Mouse (Mus musculus): ENCODE measurements at regions not wholly inside any gene's neighbourhood (a gene's known extent, or its start where the extent isn't known, plus 50 kb on each side); places are given as distances from the start of the nearest gene placed in this dataset.
"Not testable (repeated sequence)": the region's sequence is repeated elsewhere in the genome, so short reads cannot be mapped to it uniquely, and the experiment has no call there.

DNA sequence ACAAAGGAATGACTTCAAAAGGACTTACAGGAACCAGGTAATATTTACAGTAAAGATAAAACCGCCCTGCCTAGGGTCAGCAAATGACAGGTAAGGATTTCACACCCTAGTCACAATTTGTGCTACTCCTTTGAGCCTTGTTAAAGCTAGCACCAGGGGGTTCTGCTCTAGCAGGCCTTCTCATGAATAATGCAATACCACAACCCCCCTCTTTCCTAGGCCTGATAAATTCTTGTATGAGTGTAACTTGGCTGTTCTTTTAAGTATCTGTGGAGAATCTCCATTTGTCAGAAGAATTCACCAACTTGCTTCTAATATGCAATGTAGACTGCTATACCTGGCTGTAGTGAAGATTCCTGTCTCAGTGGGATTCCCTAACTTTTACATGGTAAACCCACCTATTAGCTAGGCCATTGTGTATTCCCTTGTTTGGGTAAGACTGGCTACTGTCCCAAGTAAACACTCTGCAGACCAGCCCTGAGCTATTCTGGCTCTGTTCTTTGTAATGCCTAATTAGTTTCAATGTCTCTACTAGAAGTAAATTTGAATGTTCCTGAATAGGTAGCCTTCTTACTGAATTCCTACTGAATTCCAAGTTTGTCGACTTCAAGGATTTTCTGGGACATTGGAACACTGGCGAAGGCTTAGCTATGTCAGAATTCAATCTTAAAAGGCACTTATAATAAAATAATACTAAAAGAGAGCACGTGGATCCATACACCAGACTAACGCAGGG, 543.4 kb upstream of the Rgmb start:
- H3K4me1 ChIP-seq; H3K9me3 ChIP-seq (replicated peaks); H3K27me3 ChIP-seq; H3K4me3 ChIP-seq; H3K4me2 ChIP-seq (replicated peaks); H3K36me3 ChIP-seq; H3K27ac ChIP-seq; H3K9ac ChIP-seq; ATAC-seq (ENCODE audit: low FRiP score): not testable (repeated sequence)
- 72% methylated on average over 5 of the region's 5 CpGs for WGBS

DNA sequence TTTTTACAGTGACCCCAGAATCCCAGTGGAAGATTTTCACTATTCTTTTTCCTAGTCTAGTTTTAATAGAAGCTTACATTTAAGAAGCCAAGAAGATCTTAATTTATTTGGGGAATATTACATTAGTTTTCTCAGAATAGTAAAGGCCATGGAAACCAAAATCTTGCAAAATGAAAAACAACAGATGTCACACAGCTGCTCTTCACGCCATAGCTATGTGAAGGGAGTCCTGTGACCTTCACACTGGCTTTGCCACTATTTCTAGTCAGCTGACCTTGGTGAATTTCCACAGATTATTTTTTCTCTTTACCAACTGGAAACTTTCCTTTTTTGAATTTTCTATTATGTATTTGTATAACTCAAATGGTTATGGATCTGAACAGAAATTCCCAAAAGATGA, 542.1 kb upstream of the Rgmb start:
- H3K9ac ChIP-seq = no peak overlapping the region
- H3K27ac ChIP-seq = no peak overlapping the region
- no peak for ATAC-seq (ENCODE audit: low FRiP score)
- H3K4me1 ChIP-seq = no peaks in the 10 kb centered on the region
- H3K27me3 ChIP-seq = no peaks in the 10 kb centered on the region
- no peak overlapping the region for H3K4me2 ChIP-seq (replicated peaks)
- H3K36me3 ChIP-seq = no peaks in the 10 kb centered on the region
- H3K4me3 ChIP-seq = no peak overlapping the region
- 0 out of 2 replicates have a peak, but pooled peaks cover 3% of the 10 kb centered on the region for H3K9me3 ChIP-seq (replicated peaks)
- WGBS = 89% methylated on average over 1 of the region's 1 CpGs

DNA sequence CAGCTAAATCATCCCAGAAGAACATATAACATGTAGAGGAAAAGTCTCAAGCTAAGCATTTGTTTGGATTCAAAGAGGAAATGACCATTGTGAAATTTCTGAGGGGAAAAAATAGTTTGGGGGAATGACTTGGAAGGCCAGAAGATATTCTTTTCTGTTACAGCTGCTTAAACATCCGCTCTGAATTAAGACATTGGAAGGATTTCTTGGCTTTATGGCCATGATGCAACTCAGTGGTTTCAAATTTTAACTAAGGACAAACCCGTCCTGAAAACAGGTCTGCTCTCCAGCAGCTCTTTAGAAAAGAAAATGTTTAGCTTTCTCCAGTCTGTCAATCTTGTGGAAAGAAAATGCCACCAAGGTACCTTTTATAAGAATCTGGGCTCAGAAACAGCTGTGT, 513.2 kb upstream of the Rgmb start:
- Histone ChIP-seq H3K9me3 (replicated peaks) (no peaks in the 10 kb centered on the region), H3K36me3 (no peaks in the 10 kb centered on the region), H3K27ac (no peak overlapping the region), H3K4me2 (replicated peaks) (no peak overlapping the region), H3K9ac (no peak overlapping the region), H3K27me3 (no peaks in the 10 kb centered on the region), H3K4me1 (no peaks in the 10 kb centered on the region), H3K4me3 (no peak overlapping the region)
- 58% methylated on average over 2 of the region's 2 CpGs for WGBS
- no peak for ATAC-seq (ENCODE audit: low FRiP score)

DNA sequence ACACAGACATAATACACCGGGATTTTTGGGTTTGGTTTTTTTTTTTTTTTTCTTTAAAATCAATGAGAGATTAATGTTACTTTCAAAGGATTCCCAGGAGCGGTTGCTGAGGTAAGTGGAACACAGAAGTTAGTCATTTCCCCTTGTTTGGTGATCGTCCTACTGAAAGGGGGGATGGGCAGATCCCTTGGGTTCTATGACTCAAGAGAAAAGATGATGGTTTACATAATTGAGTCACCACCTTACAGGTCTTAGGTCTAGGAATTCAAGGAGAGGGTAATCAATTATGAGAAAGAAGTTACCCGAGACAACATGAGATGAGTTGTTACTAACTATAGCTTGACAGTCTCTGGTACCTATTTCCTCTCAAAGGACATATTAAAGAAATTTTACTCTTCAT, 511.9 kb upstream of the Rgmb start:
- no peaks in the 10 kb centered on the region for H3K36me3 ChIP-seq
- ATAC-seq (ENCODE audit: low FRiP score) = no peak
- WGBS = 77% methylated on average over 4 of the region's 4 CpGs
- H3K27ac ChIP-seq = no peak overlapping the region
- no peak overlapping the region for H3K4me3 ChIP-seq
- no peaks in the 10 kb centered on the region for H3K27me3 ChIP-seq
- H3K4me2 ChIP-seq (replicated peaks) = no peak overlapping the region
- no peak overlapping the region for H3K9ac ChIP-seq
- no peaks in the 10 kb centered on the region for H3K4me1 ChIP-seq
- H3K9me3 ChIP-seq (replicated peaks) = no peaks in the 10 kb centered on the region

DNA sequence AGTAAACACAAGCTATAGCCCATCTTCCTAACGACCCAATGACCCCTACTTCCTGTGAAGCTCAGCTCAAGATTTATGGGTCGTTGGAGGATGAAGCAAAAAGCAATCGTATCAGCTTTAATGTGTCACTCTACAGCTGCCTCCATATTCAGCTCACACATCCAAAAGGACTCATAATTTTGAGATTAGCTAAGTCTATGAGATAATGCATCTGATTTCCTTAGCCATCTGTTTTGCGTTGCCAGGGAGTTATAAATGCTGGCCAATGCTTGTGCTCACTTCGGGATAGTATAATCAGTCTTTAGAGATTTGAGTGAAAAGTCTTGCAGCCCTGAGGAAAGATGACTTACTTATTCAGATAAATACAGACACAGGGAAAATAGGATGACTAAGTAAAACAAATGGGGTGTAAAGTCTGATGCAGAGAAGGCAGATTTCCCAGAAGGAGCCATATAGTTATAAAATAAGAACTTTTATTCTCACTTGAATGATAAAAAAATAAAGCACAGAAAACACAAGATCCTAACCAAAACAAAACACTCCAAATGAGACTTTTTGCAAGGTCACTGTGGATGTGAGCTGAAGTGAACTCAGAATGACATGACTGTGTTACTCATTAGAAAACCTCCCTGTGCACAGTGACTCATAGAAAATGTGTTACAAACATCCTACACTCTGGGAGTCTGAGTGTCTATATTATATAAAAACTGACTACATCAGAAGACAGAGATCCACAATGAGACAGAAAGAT, 509.1 kb upstream of the Rgmb start:
- Histone ChIP-seq H3K4me1 (no peaks in the 10 kb centered on the region), H3K27ac (no peak overlapping the region), H3K27me3 (no peaks in the 10 kb centered on the region), H3K9ac (no peak overlapping the region), H3K36me3 (no peaks in the 10 kb centered on the region), H3K4me3 (no peak overlapping the region), H3K9me3 (replicated peaks) (no peaks in the 10 kb centered on the region), H3K4me2 (replicated peaks) (no peak overlapping the region)
- ATAC-seq (ENCODE audit: low FRiP score) = no peak
- WGBS = 57% methylated on average over 5 of the region's 5 CpGs

DNA sequence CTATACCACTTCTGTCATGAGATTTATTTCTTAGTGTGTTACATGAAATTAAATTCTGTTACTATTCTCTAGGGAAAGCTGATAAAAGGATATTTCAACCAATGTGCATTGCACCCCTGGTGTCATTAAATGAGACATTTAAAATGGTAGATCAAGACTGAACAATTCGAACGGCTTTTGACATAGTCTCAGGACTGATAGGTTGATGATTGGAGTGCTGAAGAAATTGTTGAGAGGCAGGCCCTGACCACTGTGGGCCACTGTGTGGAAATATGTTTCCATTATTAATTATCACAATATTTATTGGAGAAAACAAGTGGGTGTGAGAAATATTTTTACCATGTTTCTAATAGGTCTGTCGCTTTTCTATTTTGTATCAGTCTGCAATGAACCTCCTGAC, 481.1 kb upstream of the Rgmb start:
- peak; percentile 72 for ATAC-seq (ENCODE audit: low FRiP score)
- no peak overlapping the region for H3K9ac ChIP-seq
- no peak overlapping the region for H3K4me3 ChIP-seq
- WGBS = 77% methylated on average over 3 of the region's 3 CpGs
- H3K27me3 ChIP-seq = no peaks in the 10 kb centered on the region
- H3K4me2 ChIP-seq (replicated peaks) = no peak overlapping the region
- no peaks in the 10 kb centered on the region for H3K4me1 ChIP-seq
- no peaks in the 10 kb centered on the region for H3K36me3 ChIP-seq
- peak overlapping the region; percentile 23; the same call in 1 of the 2 replicates for H3K27ac ChIP-seq
- no peaks in the 10 kb centered on the region for H3K9me3 ChIP-seq (replicated peaks)

DNA sequence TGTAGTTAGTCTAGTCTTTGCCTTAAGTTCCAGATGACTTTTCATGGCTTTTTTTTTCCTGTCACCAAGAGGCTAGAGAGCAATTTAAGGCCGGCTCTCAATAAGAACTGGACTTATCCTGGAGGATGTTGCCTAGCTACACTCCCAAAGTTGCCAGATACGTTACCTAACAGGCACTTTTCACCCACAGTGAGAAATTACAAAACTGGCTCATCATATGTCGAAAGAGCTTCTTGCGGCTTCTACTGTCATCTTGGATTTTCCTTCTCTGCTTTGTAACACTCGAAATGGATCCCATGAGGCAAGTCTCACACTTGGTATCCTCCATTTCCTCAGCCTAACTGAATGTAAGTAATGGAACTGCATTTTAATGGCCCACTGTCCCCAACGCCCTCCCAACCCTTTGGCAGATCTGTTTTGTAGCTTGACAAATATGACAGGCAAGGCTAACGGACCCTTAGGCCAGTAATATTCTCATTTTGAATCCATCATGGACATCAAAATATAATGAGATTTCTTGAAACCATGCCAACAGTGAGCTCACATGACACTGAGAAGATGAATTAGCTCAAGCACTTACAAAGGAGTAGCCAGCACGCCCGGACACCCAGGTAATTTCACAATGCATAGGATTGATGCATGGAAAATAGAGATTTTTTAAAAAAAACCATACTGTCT, 480.5 kb upstream of the Rgmb start:
- Histone ChIP-seq H3K36me3 (no peaks in the 10 kb centered on the region), H3K4me1 (no peaks in the 10 kb centered on the region), H3K9me3 (replicated peaks) (no peaks in the 10 kb centered on the region), H3K4me3 (no peak overlapping the region), H3K27ac (peak overlapping the region; percentile 23; the same call in 1 of the 2 replicates), H3K4me2 (replicated peaks) (no peak overlapping the region), H3K27me3 (no peaks in the 10 kb centered on the region), H3K9ac (no peak overlapping the region)
- WGBS = 69% methylated on average over 9 of the region's 9 CpGs
- ATAC-seq (ENCODE audit: low FRiP score) = peak; percentile 86

DNA sequence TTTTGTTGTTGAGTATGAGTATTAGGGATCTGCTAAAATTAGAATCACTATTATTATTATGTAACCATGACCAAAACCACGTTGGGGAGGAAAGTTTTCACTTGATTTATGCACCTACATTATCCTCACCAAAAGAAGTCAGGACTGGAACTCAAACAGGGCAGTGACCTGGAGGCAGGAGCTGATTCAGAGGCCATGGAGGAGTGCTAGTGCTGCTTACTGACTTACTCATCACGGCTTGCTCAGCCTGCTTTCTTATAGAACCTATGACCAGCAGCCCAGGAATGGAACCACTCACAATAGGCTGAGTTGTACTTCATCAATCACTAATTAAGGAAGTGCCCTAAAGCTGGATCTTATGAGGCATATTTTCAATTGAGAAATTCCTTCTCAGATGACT, 470.9 kb upstream of the Rgmb start:
- Histone ChIP-seq H3K27ac (no peak overlapping the region), H3K9ac (no peak overlapping the region), H3K4me2 (replicated peaks) (no peak overlapping the region), H3K9me3 (replicated peaks) (no peaks in the 10 kb centered on the region), H3K27me3 (no peaks in the 10 kb centered on the region), H3K4me1 (no peaks in the 10 kb centered on the region), H3K36me3 (no peaks in the 10 kb centered on the region), H3K4me3 (no peak overlapping the region)
- WGBS = 65% methylated on average over 2 of the region's 2 CpGs
- ATAC-seq (ENCODE audit: low FRiP score) = no peak

DNA sequence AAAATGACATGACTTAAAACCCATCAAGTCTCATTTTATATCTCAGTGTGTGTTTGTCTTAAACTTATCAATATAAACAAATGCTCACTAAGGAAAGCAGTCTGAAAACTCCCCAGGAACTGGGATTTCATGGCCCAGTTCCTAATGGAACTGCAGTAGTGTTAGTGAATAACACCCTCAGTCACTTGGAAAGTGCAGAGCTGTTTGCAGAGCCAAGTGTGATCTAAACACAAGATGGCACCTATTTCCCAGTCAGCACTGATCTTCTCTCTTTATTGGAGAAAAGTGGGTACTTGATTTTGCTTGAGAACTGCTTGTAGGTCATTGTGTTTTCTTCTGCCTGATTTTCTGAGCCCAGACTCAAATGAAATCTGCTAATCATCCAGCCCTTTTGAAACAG, 467.7 kb upstream of the Rgmb start:
- H3K4me1 ChIP-seq = no peaks in the 10 kb centered on the region
- no peak overlapping the region for H3K4me3 ChIP-seq
- no peak overlapping the region for H3K9ac ChIP-seq
- no peaks in the 10 kb centered on the region for H3K9me3 ChIP-seq (replicated peaks)
- no peaks in the 10 kb centered on the region for H3K27me3 ChIP-seq
- no peak overlapping the region for H3K27ac ChIP-seq
- H3K4me2 ChIP-seq (replicated peaks) = no peak overlapping the region
- no peaks in the 10 kb centered on the region for H3K36me3 ChIP-seq
- no peak for ATAC-seq (ENCODE audit: low FRiP score)

All from hindbrain, embryonic 12.5 days (tissue).